Mouse (Mus musculus) hindlimb bud, embryonic 11.5 days (tissue): ENCODE results near the gene Nlrp10.
A peak's percentile ranks its signal among the peaks of the same experiment; 100 is the strongest.

Source experiments
- DNase-seq: peaks from one replicate; pipeline ENCODE4 v3.0.0-alpha.2; 2012; ENCODE audit warnings: low read depth, low spot score; ENCODE audit errors: extremely low spot score

The Nlrp10 gene

GRCm38 (mm10) chr7:108929726-108930393 lies at the start of gene Nlrp10:
Nlrp10 (minus strand) TSS chr7:108930178.
- DNase-seq: no peak

DNA sequence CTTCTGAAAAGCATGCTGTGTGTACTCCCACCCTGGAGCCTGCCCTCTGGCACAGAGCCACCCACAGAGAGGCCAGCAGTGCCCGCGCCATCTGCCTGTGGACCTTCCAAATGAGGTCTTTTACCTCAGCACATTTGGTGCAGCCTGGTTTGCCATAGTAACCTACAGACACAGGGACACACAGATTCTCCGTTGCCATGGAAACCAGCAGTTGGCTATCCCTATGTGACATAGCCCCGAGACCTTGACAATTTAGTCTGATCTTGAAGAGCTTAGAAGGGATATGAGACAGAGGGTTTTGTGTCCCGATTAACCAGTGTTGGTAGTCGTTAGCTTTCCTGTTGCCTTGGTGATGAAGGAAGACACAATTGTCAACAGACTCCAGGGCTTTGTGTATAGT lies 42.3 kb upstream of the Nlrp10 start:
- no peak for DNase-seq

GRCm38 (mm10) chr7:108968201-108968600 lies 38.2 kb upstream of the Nlrp10 start:
- no peak for DNase-seq

GRCm38 (mm10) chr7:108966742-108967362 lies 36.9 kb upstream of the Nlrp10 start:
- DNase-seq: no peak

DNA sequence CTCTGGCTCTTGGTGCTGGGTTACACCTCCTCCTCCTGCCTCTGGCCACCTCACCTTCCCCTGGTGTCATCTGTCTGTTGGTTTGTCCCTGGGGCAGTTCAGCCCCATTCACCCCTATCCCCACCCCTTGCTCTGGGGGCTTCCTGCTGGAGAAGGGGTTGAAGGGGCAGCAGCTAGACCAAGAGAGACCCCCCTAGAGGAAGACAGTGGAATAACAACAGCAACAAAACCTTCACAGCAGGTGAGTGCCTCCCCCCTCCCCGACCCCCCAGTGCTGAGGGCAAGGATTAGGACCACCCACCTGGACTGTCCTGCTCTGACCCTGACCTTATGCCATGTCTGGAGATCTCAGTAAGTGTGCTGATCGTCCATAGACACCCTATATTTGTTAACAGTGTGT lies 36.0 kb upstream of the Nlrp10 start:
- DNase-seq: no peak

DNA sequence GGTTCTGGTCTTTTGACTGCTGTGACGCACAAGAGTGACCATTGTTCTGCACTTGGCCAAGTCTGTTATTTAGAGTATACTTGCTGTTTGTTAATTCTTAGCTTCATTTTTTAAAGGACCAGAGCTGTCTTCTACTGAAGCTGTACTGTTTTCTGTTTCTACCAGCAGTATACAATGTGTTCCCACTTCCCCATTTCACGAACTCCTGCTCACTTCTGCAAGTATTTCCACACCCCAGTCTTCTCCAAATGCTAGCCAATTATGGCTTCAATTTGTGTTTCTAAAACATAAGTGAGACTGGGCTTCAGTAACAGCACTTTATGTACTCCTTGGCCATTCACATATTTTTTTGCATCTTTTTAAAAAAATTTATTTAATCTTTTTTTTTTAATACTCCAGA lies 27.8 kb upstream of the Nlrp10 start:
- no peak for DNase-seq

- no peak for DNase-seq
Observed at GRCm38 (mm10) chr7:108954185-108954584, 24.2 kb upstream of the Nlrp10 start.

DNA sequence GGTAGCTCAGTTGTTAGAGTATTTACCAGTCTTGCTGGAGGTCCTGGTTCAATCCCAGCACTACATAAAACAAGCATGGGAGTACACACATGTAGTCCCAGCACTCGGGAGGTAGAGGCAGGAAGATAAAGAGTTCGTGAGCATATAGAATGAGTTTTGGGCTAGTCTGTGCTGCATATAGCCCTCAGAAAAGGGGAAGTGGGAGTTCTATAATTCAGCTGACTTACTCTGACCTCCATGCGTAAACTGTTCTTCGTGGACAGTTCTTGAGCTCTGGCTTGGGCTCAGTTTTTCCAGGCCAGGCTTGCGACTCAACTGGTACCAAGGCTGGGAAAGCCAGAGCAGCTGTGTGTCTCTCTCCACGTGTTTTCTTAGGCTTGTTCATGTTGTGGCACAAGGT lies 22.8 kb upstream of the Nlrp10 start:
- no peak for DNase-seq

DNA sequence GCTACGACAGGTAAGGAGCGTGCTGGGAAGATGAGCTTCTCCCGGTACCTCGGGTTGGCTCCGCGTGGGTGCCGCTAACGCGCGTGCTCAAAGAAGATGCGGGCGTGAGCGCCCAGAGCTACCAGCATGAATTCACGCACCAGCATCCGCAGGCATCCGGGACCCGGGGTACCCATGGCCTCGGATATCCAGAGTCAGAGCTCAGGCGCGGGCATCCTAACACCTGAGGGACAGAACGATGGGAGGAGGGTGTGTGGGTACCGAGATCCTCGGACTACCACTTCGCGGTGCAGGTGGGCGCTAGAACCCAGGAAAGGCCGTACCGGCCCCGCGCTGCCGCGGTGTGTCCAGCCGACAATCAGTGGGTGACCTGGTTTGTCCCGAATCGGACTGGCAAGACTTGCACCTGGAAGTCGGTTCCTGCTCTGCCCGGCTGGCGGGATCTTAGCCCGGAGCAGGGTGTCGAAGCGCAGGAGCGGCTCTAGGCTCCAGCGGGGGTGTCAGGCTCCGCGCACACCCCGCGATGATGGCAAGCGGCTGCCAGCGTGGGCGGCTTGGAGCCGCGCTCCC lies 20.9 kb upstream of the Nlrp10 start:
- no peak for DNase-seq

- no peak for DNase-seq
Observed at GRCm38 (mm10) chr7:108950312-108950761, 20.4 kb upstream of the Nlrp10 start, which contains the start of gene Tub. Tub (plus strand) TSS chr7:108950338.

GRCm38 (mm10) chr7:108949301-108949700 lies 19.3 kb upstream of the Nlrp10 start:
- no peak for DNase-seq

DNA sequence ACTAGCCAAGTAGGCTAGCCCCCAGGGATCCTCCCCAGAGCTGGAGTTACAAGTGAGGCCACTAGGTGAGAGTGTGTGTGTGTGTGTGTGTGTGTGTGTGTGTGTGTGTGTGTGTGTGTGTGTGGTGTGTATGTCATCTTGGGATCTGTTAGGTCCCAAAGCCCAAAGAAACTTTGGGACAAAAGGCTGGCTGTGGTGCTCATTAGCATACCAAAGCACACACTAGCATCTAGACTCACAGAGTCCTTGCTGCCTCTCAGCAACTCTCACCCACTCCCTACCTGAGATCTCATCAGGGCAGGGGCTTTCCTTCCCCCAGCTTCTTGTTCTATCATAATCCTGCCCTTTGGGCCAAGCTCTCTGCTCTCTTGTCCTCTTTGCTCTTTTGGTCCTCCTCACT lies 18.6 kb upstream of the Nlrp10 start:
- DNase-seq: no peak

- DNase-seq: no peak
Observed at GRCm38 (mm10) chr7:108944002-108944401, 14.0 kb upstream of the Nlrp10 start.

GRCm38 (mm10) chr7:108941466-108941865 lies 11.5 kb upstream of the Nlrp10 start:
- DNase-seq: no peak

DNA sequence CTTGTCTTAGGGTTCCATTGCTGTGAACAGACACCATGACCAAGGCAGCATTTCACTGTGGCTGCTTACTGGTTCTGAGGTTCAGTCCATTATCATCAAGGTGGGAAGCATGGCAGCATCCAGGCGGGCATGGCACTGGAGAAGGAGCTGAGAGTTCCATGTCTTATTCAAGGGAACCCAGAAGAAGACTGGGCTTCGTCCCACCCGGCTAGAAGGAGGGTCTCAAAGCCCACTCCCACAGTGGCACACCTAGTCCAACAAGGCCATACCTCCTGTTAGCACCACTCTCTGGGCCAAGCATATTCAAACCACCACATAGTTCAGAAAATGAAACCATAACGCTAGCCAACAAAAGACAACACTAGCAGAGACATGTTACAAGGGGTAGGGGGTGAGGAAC lies 6.6 kb upstream of the Nlrp10 start:
- DNase-seq: no peak

DNA sequence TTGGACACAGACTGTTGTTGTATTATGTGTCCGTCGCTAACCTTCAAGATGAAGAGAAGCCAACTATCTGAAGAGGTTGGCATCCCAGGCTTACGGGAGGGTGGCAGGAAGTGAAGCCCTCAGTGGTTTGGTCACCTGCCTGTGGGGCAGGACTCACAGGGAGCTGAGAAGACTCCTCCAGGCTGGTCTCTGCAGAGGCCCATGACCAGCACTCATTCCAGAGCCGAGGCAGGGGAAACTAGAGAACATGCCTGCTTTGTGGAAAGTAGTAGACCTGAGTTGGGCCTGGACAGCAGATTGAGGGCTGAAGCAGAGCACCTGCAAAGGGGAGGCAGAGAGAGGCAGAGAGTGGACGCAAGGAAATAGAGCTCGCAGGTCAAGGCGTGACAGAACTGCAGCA lies 5.4 kb upstream of the Nlrp10 start:
- no peak for DNase-seq

- DNase-seq: no peak
Observed at GRCm38 (mm10) chr7:108934836-108935235, 4.9 kb upstream of the Nlrp10 start.

GRCm38 (mm10) chr7:108933794-108934731 lies 4.1 kb upstream of the Nlrp10 start, which contains the start of gene Eif3f:
Eif3f (plus strand) TSS chr7:108934417.
- DNase-seq: peak; percentile 98

- DNase-seq: no peak
Observed at GRCm38 (mm10) chr7:108928280-108929188, 1.4 kb downstream of the Nlrp10 start.

DNA sequence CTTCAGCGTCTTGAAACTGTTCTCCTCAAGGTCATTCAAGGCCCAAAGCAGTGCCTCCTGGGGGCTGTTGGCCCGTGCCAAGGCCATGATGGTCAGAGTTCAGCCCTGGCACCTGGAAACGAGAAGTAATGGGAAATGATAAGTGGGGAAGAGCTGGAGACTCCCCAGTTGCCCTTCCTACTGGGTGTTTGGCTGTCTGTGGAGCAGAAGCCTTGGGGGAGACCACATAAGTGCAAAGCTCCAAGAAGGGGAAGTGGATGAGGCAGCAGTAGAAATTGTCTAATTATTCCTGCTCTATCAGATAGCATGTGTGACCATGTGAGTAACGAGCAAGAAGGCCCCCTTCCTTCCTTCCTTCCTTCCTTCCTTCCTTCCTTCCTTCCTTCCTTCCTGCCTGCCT lies 2.9 kb downstream of the Nlrp10 start:
- DNase-seq: no peak
